Mouse (Mus musculus) spleen, adult 2 months (tissue): ENCODE results near the gene Tcte3. TPM values are rescaled to one million over a fixed set of nuclear protein-coding genes. Genes with fewer than 3 reads are reported as not detected.
"Not testable (repeated sequence)": the region's sequence is repeated elsewhere in the genome, so short reads cannot be mapped to it uniquely, and the experiment has no call there.

Experiments
- DNase-seq, 2 experiments: peaks; one replicate each; pipeline versions ENCODE4 v3.0.0 to v3.0.0-alpha.2; 2012 to 2021; ENCODE audit warnings: low spot score in 2 of 2, low read depth in 1 of 2
- H3K27ac ChIP-seq: fragments of 200-500 bp; 2 replicates; pipeline ENCODE4 v1.5.1; 2012; ENCODE audit warnings: low read length, inconsistent platforms; ENCODE audit not compliant: insufficient read depth
- H3K27me3 ChIP-seq: fragments of 200-500 bp; 2 replicates; pipeline ENCODE4 v1.6.1; 2012; ENCODE audit warnings: mild to moderate bottlenecking, moderate library complexity, low read length, inconsistent platforms; ENCODE audit not compliant: control insufficient read depth, insufficient read depth
- H3K36me3 ChIP-seq: fragments of 200-500 bp; 2 replicates; pipeline ENCODE4 v1.6.1; 2012; ENCODE audit warnings: mild to moderate bottlenecking, low read length, inconsistent platforms; ENCODE audit not compliant: control insufficient read depth, insufficient read depth
- H3K4me1 ChIP-seq: fragments of 200-500 bp; 2 replicates; pipeline ENCODE4 v1.6.1; 2011; ENCODE audit warnings: inconsistent platforms; ENCODE audit not compliant: control insufficient read depth, insufficient read depth, insufficient read length
- H3K4me3 ChIP-seq: fragments of 200-500 bp; 2 replicates; pipeline ENCODE4 v1.5.1; 2011; ENCODE audit warnings: mild to moderate bottlenecking, inconsistent platforms; ENCODE audit not compliant: insufficient read depth, insufficient read length; ENCODE audit errors: extremely low read depth
- WGBS: fragments of 180-500 bp; shearing (Covaris S2); methylation state at CpG from one replicate; pipeline ENCODE4 v1.1.7; 2018; 5-methylcytosine and 5-hydroxymethylcytosine counted together
- polyA plus RNA-seq: library from polyadenylated mRNA; depleted of rRNA; stranded (reverse); fragments of >200 nt; gene quantifications from 2 replicates; pipeline ENCODE4 v1.2.3, GENCODE M21; 2012

The Tcte3 gene
- polyA plus RNA-seq, 1 experiment: not detected

DNA sequence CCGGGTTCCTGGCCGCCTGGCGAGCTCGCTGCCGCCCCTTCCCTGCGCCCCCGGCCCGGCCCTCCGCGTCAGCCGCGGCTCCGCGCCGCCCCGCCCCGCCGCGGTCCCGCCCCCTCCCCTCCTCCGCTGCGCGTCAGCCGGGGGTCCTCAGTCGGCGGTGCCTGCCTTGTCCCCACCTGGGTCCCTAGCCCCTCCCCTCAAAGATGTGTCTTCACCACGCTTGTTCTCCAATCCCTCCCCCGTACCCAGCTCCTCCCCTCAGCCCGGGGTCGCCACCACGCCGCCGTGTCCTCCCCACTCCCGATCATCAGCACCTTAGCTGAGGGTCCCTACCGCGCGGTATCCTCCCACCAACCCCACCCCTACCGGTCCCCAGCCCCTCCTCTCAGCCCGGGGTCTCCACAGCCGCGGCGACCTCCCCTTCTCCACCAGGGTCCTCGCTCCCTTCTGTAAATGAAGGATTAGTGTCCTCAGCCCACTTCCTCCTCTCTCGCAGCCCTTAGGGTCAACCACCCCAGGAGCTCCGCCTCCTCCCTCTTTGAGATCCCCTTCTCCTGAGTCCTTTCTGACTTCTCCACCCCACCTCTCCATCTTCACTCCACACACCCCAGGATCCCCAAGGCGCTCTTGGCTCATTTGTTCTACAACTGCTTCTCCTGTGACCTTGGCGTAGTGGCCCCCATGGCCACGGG lies 16.6 kb downstream of the Tcte3 start:
- H3K4me1 ChIP-seq, H3K27ac ChIP-seq, H3K27me3 ChIP-seq, DNase-seq, H3K36me3 ChIP-seq, H3K4me3 ChIP-seq: not testable (repeated sequence)
- WGBS: no CpG with 5 or more reads among the region's 48 CpGs

DNA sequence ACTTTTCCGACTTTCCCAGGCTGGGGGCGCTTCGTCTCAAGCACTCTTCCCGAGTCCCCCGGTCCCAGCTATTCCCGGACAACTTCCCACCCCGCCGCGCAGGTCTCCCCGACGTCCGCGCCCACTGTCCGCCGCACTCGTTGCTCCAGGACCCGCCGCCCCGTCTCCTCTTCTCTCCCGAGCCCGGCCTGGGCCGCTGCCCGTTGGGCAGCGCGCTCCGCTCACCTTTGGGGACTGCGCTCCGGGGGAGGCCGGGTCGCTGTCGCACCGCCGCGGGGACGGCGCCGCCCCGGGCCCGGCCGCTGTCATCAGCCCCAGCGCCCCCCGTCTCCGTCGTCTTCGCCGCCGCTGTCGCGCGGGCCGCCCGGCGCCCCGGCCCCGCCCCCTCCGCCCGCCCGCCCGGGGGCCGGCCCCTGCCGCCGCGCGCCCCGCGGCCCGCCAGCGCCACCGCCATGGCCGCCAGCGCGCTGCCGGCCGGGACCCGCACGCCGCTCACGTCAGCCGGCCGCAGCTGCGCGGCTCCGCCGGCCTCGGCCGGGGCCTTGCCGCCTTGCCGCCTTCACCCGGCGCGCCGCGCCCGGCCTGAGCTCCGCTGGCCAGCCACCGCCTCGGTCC lies 17.3 kb downstream of the Tcte3 start:
- not testable (repeated sequence) for H3K4me1 ChIP-seq, H3K27ac ChIP-seq

DNA sequence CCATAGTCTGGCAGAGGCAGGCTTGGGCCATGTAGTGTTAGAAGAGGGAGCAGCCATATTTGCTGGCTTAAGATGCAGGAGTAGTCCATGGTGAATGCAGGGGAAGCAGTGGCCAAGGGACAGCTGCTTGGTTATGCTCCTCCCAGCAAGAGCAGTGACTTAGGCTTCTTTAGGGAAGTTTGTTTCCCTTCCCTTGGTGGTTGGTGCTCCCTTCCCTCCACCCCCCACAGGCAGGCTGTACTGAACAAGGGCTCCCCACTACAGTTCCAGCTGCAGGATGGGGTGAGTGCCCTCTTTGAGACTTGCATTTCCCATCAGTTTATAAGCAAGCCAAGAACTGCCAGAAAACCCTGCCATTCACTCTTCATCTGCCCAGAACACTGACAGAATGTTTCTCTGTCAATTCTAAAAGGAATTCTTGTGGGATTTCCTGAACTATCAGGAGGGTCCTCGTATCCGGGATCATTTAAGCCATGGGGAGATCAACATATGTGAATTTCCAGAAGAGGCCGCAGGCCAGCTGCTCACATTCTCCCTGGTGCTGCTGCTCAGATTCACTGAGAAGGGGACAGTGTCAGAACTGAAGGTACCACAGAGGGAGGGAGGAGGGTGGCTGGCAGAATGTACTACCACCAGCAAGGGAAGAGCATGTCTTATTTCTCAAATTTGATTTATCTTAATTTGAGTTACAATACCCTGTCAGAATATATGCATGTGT lies 19.6 kb downstream of the Tcte3 start:
- H3K4me3 ChIP-seq, H3K27ac ChIP-seq: not testable (repeated sequence)
- DNase-seq: peak in 1 of 2 experiments; percentile 12

More for the DNA sequence above, 17.3 kb downstream of the Tcte3 start:
- no CpG with 5 or more reads among the region's 97 CpGs for WGBS
- not testable (repeated sequence) for H3K36me3 ChIP-seq, H3K27me3 ChIP-seq, H3K4me3 ChIP-seq, DNase-seq

DNA sequence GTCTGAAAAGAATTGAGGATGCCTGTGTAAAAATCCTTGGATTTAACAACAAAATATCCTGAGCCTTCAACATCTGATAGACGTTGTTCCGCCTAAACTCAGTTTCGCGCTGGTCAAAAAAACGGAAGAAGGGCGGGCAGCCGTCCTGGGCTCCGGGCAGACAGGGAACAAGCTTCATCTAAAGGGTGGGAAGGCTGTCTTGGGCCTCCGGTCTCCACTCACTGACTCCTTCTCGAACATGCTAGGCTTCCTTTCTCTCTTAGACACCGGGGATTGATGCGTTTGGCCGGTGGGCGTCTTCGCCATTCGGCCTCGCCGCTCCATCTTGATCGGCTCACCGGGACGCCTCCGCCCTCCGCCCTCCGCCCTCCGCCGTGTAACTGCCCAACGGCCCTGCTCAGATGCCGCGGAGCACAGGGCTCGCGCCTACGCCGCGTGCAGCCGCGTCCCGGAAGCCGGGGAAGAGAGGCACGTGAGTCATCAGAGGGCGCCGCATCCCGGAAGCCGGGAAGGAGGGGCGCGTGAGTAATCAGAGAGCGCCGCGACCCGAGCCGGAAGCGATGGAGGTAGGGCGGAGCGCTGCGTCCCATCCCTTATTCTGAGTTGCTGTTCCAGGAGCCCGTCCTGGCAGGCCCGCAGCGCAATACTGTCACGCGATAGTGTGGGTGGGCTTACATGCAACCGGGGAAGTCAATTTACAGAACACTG lies 31.4 kb downstream of the Tcte3 start, which contains the start of gene Gm3435:
Gene Gm3435, plus strand, starts transcription at position 471 of the 708 bp plus-strand sequence.
- H3K27me3 ChIP-seq, H3K4me1 ChIP-seq, H3K27ac ChIP-seq, H3K4me3 ChIP-seq, DNase-seq, H3K36me3 ChIP-seq: not testable (repeated sequence)
- no CpG with 5 or more reads among the region's 60 CpGs for WGBS

More for the DNA sequence above, 19.6 kb downstream of the Tcte3 start:
- H3K4me1 ChIP-seq, H3K27me3 ChIP-seq, H3K36me3 ChIP-seq: not testable (repeated sequence)
- 79% methylated on average over 3 of the region's 3 CpGs for WGBS

DNA sequence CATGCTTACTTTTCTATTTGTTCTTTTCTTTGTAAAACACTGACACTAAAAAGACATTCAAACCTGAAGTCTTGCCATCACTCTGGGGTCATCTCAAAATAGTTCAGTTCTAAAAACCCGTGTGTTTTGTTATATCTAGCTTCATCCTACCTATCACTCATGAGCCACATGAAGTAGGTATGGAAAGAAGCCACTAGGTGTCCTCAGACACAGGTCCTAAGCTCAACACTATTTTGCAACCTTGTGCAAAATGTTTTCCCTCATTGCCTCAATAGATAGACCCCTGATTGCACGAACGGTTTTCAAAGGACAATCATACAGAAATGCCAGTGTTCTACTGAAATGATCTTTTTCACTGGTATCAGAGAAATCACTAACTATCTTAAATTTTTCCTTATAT lies 32.2 kb downstream of the Tcte3 start:
- not testable (repeated sequence) for H3K27ac ChIP-seq, H3K4me1 ChIP-seq, H3K27me3 ChIP-seq, H3K4me3 ChIP-seq, H3K36me3 ChIP-seq, DNase-seq
- no CpG with 5 or more reads among the region's 3 CpGs for WGBS

DNA sequence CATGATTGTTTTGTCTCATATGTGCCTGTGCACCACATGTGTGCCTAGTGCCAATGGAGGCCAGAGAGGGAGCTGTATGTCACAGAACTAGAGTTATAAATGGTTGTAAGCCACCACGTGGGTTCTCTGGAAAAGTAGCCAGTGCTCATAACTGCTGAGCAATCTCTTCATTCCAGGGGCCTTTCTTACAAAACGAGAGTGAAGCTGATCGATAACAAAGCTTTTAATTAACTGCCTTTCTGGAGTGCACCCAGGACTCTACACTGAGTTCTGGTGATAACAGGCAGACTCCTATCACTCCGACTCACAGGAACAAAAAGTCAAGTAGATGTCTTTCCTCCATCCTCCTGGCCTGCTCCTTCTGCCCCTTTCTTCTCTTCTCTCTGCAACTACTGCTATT lies 41.2 kb downstream of the Tcte3 start:
- no CpG with 5 or more reads among the region's 4 CpGs for WGBS
- H3K4me3 ChIP-seq, H3K27ac ChIP-seq, DNase-seq, H3K4me1 ChIP-seq, H3K27me3 ChIP-seq, H3K36me3 ChIP-seq: not testable (repeated sequence)

DNA sequence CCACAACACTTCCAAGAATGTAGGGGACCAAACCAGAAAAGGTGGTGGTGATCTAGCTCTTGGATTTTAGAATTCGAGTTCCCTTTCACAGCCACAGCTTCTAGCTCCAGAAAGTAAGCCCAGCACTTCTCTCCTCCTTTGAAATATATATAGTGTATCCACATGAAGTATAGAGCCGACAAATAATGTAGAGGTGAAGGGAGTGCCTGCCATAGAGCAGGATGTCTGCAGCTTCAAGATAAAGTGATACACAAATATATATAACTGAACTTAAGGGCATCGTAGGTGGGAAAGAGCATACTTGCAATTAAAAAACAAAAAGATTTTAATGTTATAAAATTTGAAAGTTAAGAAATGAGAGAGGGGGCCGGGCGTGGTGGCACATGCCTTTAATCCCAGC lies 47.1 kb downstream of the Tcte3 start:
- not testable (repeated sequence) for H3K4me3 ChIP-seq, H3K4me1 ChIP-seq, H3K27me3 ChIP-seq, H3K27ac ChIP-seq, H3K36me3 ChIP-seq, DNase-seq
- WGBS: no CpG with 5 or more reads among the region's 5 CpGs

DNA sequence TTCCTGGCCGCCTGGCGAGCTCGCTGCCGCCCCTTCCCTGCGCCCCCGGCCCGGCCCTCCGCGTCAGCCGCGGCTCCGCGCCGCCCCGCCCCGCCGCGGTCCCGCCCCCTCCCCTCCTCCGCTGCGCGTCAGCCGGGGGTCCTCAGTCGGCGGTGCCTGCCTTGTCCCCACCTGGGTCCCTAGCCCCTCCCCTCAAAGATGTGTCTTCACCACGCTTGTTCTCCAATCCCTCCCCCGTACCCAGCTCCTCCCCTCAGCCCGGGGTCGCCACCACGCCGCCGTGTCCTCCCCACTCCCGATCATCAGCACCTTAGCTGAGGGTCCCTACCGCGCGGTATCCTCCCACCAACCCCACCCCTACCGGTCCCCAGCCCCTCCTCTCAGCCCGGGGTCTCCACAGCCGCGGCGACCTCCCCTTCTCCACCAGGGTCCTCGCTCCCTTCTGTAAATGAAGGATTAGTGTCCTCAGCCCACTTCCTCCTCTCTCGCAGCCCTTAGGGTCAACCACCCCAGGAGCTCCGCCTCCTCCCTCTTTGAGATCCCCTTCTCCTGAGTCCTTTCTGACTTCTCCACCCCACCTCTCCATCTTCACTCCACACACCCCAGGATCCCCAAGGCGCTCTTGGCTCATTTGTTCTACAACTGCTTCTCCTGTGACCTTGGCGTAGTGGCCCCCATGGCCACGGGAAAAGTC lies 48.0 kb downstream of the Tcte3 start:
- not testable (repeated sequence) for H3K4me3 ChIP-seq, H3K36me3 ChIP-seq, DNase-seq, H3K27me3 ChIP-seq, H3K4me1 ChIP-seq, H3K27ac ChIP-seq
- WGBS: no CpG with 5 or more reads among the region's 47 CpGs

DNA sequence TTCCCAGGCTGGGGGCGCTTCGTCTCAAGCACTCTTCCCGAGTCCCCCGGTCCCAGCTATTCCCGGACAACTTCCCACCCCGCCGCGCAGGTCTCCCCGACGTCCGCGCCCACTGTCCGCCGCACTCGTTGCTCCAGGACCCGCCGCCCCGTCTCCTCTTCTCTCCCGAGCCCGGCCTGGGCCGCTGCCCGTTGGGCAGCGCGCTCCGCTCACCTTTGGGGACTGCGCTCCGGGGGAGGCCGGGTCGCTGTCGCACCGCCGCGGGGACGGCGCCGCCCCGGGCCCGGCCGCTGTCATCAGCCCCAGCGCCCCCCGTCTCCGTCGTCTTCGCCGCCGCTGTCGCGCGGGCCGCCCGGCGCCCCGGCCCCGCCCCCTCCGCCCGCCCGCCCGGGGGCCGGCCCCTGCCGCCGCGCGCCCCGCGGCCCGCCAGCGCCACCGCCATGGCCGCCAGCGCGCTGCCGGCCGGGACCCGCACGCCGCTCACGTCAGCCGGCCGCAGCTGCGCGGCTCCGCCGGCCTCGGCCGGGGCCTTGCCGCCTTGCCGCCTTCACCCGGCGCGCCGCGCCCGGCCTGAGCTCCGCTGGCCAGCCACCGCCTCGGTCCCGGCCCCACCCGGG lies 48.7 kb downstream of the Tcte3 start:
- not testable (repeated sequence) for H3K36me3 ChIP-seq, H3K4me1 ChIP-seq, H3K27me3 ChIP-seq, DNase-seq, H3K27ac ChIP-seq, H3K4me3 ChIP-seq
- no CpG with 5 or more reads among the region's 98 CpGs for WGBS
